Mouse (Mus musculus): ENCODE results near the gene Pid1. TPM values are rescaled to one million over a fixed set of nuclear protein-coding genes. Genes with fewer than 3 reads are reported as not detected.

The Pid1 gene
- polyA plus RNA-seq, 1 experiment from 2014 or later = 42.2 TPM

GRCm38 (mm10) chr1:84102052-84102451 is 261.9 kb downstream of the Pid1 start:
- 87% methylated on average over 2 of the region's 2 CpGs for WGBS
- DNase-seq (ENCODE audit: low spot score) = no peak
- H3K27me3 ChIP-seq (replicated peaks; ENCODE audit: control insufficient read depth, insufficient read depth, low read length) = no peaks in the 10 kb centered on the region

DNA sequence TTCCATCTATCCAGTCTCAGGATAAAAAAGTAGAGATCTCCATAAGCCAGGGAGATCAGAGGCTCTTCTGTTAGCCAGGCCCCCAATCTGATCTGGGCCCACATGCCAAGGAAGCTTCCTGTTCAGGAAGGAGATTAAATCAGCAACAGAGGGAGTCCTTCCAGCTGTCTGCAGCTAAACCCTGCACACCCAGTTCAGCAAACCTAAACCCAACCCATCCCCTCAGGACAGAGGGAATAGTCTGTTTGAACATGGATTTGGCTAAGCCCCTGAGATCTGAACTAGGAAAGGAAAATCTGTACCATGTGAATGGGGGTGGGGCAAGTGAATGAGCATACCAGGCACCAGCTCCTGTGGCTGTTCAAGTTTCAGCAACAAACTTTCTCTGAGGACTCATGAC is 266.6 kb downstream of the Pid1 start:
- H3K4me3 ChIP-seq (ENCODE audit: low read depth, low read length) = no peak overlapping the region
- H3K9ac ChIP-seq (ENCODE audit: low read length) = no peak overlapping the region
- no peak overlapping the region for H3K4me2 ChIP-seq (ENCODE audit: low read length)
- H3K9me3 ChIP-seq (replicated peaks; ENCODE audit: control insufficient read depth, low read length) = no peaks in the 10 kb centered on the region
- H3K36me3 ChIP-seq (ENCODE audit: control insufficient read depth, insufficient read depth, low read length) = no peaks in the 10 kb centered on the region
- H3K4me1 ChIP-seq (ENCODE audit: control insufficient read depth, insufficient read depth, low read length) = no peaks in the 10 kb centered on the region
- no peak for DNase-seq (ENCODE audit: low spot score)
- no peak overlapping the region for H3K27ac ChIP-seq (ENCODE audit: low read depth, low read length)
- ATAC-seq = no peak
- H3K27me3 ChIP-seq (replicated peaks; ENCODE audit: control insufficient read depth, insufficient read depth, low read length) = no peaks in the 10 kb centered on the region

More at GRCm38 (mm10) chr1:84102052-84102451, 261.9 kb downstream of the Pid1 start:
- Histone ChIP-seq H3K4me2 (ENCODE audit: low read length) (no peak overlapping the region), H3K4me3 (ENCODE audit: low read depth, low read length) (no peak overlapping the region), H3K4me1 (ENCODE audit: control insufficient read depth, insufficient read depth, low read length) (no peaks in the 10 kb centered on the region), H3K9me3 (replicated peaks; ENCODE audit: control insufficient read depth, low read length) (no peaks in the 10 kb centered on the region), H3K27ac (ENCODE audit: low read depth, low read length) (no peak overlapping the region), H3K9ac (ENCODE audit: low read length) (no peak overlapping the region), H3K36me3 (ENCODE audit: control insufficient read depth, insufficient read depth, low read length) (no peaks in the 10 kb centered on the region)
- ATAC-seq = no peak

DNA sequence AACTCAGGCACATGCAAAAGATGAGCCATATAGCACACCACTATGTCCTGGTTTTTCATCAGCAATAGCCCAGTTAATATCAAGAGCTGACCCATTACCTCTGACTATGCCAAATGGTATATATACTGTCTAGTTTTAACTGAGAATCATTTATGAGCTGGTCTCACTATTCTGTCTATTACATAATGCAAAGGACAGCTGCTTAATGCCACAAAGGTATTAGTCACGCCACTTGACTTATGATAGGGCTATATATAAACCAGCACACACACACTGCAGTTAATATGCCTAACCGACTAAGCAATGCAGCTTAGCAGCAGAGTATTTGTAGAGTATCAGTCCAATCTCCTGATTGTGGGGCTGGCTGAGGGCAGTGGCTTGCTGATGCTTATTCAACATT is 270.7 kb downstream of the Pid1 start:
- no peak overlapping the region for H3K27ac ChIP-seq (ENCODE audit: low read depth, low read length)
- 87% methylated on average over 2 of the region's 2 CpGs for WGBS
- H3K4me1 ChIP-seq (ENCODE audit: control insufficient read depth, insufficient read depth, low read length) = 0 out of 2 replicates have a peak, but pooled peaks cover 3% of the 10 kb centered on the region
- H3K9me3 ChIP-seq (replicated peaks; ENCODE audit: control insufficient read depth, low read length) = no peaks in the 10 kb centered on the region
- DNase-seq (ENCODE audit: low spot score) (no peak), ATAC-seq (no peak)
- H3K36me3 ChIP-seq (ENCODE audit: control insufficient read depth, insufficient read depth, low read length) = no peaks in the 10 kb centered on the region
- H3K27me3 ChIP-seq (replicated peaks; ENCODE audit: control insufficient read depth, insufficient read depth, low read length) = no peaks in the 10 kb centered on the region
- no peak overlapping the region for H3K4me2 ChIP-seq (ENCODE audit: low read length)
- no peak overlapping the region for H3K4me3 ChIP-seq (ENCODE audit: low read depth, low read length)
- H3K9ac ChIP-seq (ENCODE audit: low read length) = no peak overlapping the region

- no peak overlapping the region for H3K4me2 ChIP-seq (ENCODE audit: low read length)
- no peaks in the 10 kb centered on the region for H3K9me3 ChIP-seq (replicated peaks; ENCODE audit: control insufficient read depth, low read length)
- DNase-seq (ENCODE audit: low spot score) = no peak
- H3K4me3 ChIP-seq (ENCODE audit: low read depth, low read length) = no peak overlapping the region
- H3K36me3 ChIP-seq (ENCODE audit: control insufficient read depth, insufficient read depth, low read length) = no peaks in the 10 kb centered on the region
- 64% methylated on average over 2 of the region's 2 CpGs for WGBS
- H3K4me1 ChIP-seq (ENCODE audit: control insufficient read depth, insufficient read depth, low read length) = peaks cover 16% of the 10 kb centered on the region
- no peak overlapping the region for H3K9ac ChIP-seq (ENCODE audit: low read length)
- H3K27ac ChIP-seq (ENCODE audit: low read depth, low read length) = no peak overlapping the region
- no peak for ATAC-seq
- no peaks in the 10 kb centered on the region for H3K27me3 ChIP-seq (replicated peaks; ENCODE audit: control insufficient read depth, insufficient read depth, low read length)
Measured at GRCm38 (mm10) chr1:84089664-84090063, 274.3 kb downstream of the Pid1 start.

DNA sequence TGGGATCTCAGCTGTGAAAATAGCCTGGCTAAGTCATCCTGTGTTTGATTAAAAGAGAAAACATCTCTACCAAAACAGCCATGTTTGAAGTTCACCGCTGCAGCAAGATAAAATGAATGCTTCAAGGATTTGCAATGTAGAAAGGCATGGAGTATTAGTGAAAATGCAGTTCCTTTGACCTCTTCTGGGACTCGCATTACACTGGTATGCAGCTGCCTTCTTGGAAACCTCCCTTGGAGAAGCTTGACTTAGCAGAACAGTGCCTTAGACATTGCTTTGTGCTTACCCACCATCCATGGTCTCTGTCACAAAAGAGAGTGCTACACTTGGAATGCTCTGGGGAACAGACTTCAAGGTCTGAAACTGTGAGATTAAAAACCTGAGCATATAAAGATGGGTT is 276.0 kb downstream of the Pid1 start:
- Histone ChIP-seq H3K9me3 (replicated peaks; ENCODE audit: control insufficient read depth, low read length) (no peaks in the 10 kb centered on the region), H3K27ac (ENCODE audit: low read depth, low read length) (peak overlapping the region; percentile 35; the same call in 1 of the 2 replicates), H3K4me2 (ENCODE audit: low read length) (no peak overlapping the region), H3K4me3 (ENCODE audit: low read depth, low read length) (no peak overlapping the region), H3K36me3 (ENCODE audit: control insufficient read depth, insufficient read depth, low read length) (no peaks in the 10 kb centered on the region), H3K27me3 (replicated peaks; ENCODE audit: control insufficient read depth, insufficient read depth, low read length) (no peaks in the 10 kb centered on the region), H3K9ac (ENCODE audit: low read length) (no peak overlapping the region), H3K4me1 (ENCODE audit: control insufficient read depth, insufficient read depth, low read length) (peaks cover 16% of the 10 kb centered on the region)
- WGBS = 80% methylated on average over 2 of the region's 2 CpGs
- DNase-seq (ENCODE audit: low spot score) (no peak), ATAC-seq (no peak)

DNA sequence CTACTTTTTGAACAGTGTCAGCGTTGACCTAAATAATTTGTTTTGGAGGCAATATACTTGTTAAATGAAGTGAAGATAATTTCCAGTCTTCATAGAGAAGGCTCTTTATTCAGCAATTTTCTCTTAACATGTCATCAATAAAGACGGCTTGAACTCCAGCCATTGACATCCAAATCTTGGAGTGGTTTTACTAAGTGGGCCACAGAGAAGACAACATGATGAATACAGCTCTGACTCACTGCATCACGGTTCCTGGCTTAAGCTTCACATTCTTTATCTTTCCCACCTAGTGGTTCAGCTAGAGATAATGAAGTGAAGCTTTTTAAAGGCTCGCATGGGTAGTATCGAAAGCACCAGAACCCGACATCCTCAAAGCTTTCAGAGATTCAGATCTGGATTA is 276.7 kb downstream of the Pid1 start:
- DNase-seq (ENCODE audit: low spot score) (peak; percentile 51), ATAC-seq (0 out of 2 replicates have a peak, but pooled peaks have one; percentile 19)
- H3K4me3 ChIP-seq (ENCODE audit: low read depth, low read length) = no peak overlapping the region
- H3K4me1 ChIP-seq (ENCODE audit: control insufficient read depth, insufficient read depth, low read length) = peaks cover 16% of the 10 kb centered on the region
- H3K27ac ChIP-seq (ENCODE audit: low read depth, low read length) = peak overlapping the region; percentile 35; the same call in 1 of the 2 replicates
- no peaks in the 10 kb centered on the region for H3K9me3 ChIP-seq (replicated peaks; ENCODE audit: control insufficient read depth, low read length)
- H3K9ac ChIP-seq (ENCODE audit: low read length) = no peak overlapping the region
- H3K36me3 ChIP-seq (ENCODE audit: control insufficient read depth, insufficient read depth, low read length) = no peaks in the 10 kb centered on the region
- WGBS = 25% methylated on average over 6 of the region's 6 CpGs
- no peak overlapping the region for H3K4me2 ChIP-seq (ENCODE audit: low read length)
- H3K27me3 ChIP-seq (replicated peaks; ENCODE audit: control insufficient read depth, insufficient read depth, low read length) = no peaks in the 10 kb centered on the region

- peak; percentile 76 for DNase-seq (ENCODE audit: low spot score)
- Histone ChIP-seq H3K9me3 (replicated peaks; ENCODE audit: control insufficient read depth, low read length) (no peaks in the 10 kb centered on the region), H3K4me1 (ENCODE audit: control insufficient read depth, insufficient read depth, low read length) (peaks cover 16% of the 10 kb centered on the region), H3K27ac (ENCODE audit: low read depth, low read length) (no peak overlapping the region), H3K4me2 (ENCODE audit: low read length) (no peak overlapping the region), H3K9ac (ENCODE audit: low read length) (no peak overlapping the region), H3K36me3 (ENCODE audit: control insufficient read depth, insufficient read depth, low read length) (no peaks in the 10 kb centered on the region), H3K4me3 (ENCODE audit: low read depth, low read length) (no peak overlapping the region), H3K27me3 (replicated peaks; ENCODE audit: control insufficient read depth, insufficient read depth, low read length) (no peaks in the 10 kb centered on the region)
- WGBS = 10% methylated on average over 1 of the region's 1 CpGs
- ATAC-seq = peak; percentile 86
Measured at GRCm38 (mm10) chr1:84086486-84086885, 277.5 kb downstream of the Pid1 start.

GRCm38 (mm10) chr1:84085361-84085760 is 278.6 kb downstream of the Pid1 start:
- no peak for DNase-seq (ENCODE audit: low spot score)
- Histone ChIP-seq H3K4me3 (ENCODE audit: low read depth, low read length) (no peak overlapping the region), H3K27me3 (replicated peaks; ENCODE audit: control insufficient read depth, insufficient read depth, low read length) (no peaks in the 10 kb centered on the region), H3K4me2 (ENCODE audit: low read length) (no peak overlapping the region), H3K36me3 (ENCODE audit: control insufficient read depth, insufficient read depth, low read length) (no peaks in the 10 kb centered on the region), H3K27ac (ENCODE audit: low read depth, low read length) (0 out of 2 replicates have a peak overlapping the region, but pooled peaks have one; percentile 31), H3K4me1 (ENCODE audit: control insufficient read depth, insufficient read depth, low read length) (peaks cover 16% of the 10 kb centered on the region), H3K9ac (ENCODE audit: low read length) (no peak overlapping the region), H3K9me3 (replicated peaks; ENCODE audit: control insufficient read depth, low read length) (no peaks in the 10 kb centered on the region)
- ATAC-seq = no peak
- 74% methylated on average over 3 of the region's 3 CpGs for WGBS

DNA sequence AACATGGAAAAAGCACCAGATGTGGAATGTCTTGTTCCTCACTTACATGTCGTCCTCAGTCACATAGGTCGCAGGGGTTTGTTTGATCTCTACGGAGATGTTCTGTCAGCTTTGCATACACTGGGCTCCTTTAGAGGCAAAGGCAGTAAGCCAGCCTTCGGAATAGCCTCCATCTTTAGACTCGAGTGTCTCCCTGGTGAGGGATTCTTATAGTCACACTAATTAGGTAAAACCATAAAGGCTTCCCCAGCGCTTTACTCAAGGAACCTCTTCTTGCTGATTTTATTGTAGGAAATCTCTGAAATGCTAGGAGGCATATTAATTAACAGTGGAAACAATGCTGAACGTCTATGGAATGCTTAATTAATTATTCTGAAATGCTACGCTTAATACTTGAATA is 284.4 kb downstream of the Pid1 start:
- H3K4me1 ChIP-seq (ENCODE audit: control insufficient read depth, insufficient read depth, low read length) = 0 out of 2 replicates have a peak, but pooled peaks cover 10% of the 10 kb centered on the region
- H3K27me3 ChIP-seq (replicated peaks; ENCODE audit: control insufficient read depth, insufficient read depth, low read length) = no peaks in the 10 kb centered on the region
- H3K9me3 ChIP-seq (replicated peaks; ENCODE audit: control insufficient read depth, low read length) = no peaks in the 10 kb centered on the region
- H3K4me2 ChIP-seq (ENCODE audit: low read length) = no peak overlapping the region
- H3K27ac ChIP-seq (ENCODE audit: low read depth, low read length) = no peak overlapping the region
- ATAC-seq = peak; percentile 40; the same call in 1 of the 2 replicates
- no peak overlapping the region for H3K9ac ChIP-seq (ENCODE audit: low read length)
- peak; percentile 19 for DNase-seq (ENCODE audit: low spot score)
- no peak overlapping the region for H3K4me3 ChIP-seq (ENCODE audit: low read depth, low read length)
- 25% methylated on average over 8 of the region's 8 CpGs for WGBS
- H3K36me3 ChIP-seq (ENCODE audit: control insufficient read depth, insufficient read depth, low read length) = no peaks in the 10 kb centered on the region

Data from forebrain, embryonic 14.5 days (tissue).